Mouse (Mus musculus): ENCODE measurements around the gene Comp. TPM values are rescaled to one million over a fixed set of nuclear protein-coding genes. Genes with fewer than 3 reads are reported as not detected.

Gene Comp
- polyA plus RNA-seq, 1 experiment from 2014 or later = 40.8 TPM

- WGBS = 73% methylated on average over 2 of the region's 2 CpGs
- Histone ChIP-seq H3K27me3 (no peaks in the 10 kb centered on the region), H3K4me2 (replicated peaks) (no peak overlapping the region), H3K9me3 (no peaks in the 10 kb centered on the region), H3K36me3 (no peaks in the 10 kb centered on the region), H3K4me1 (peaks cover 31% of the 10 kb centered on the region), H3K4me3 (no peak overlapping the region), H3K27ac (no peak overlapping the region), H3K9ac (no peak overlapping the region)
- no peak for ATAC-seq (ENCODE audit: low FRiP score, low read depth)
Observed at GRCm38 (mm10) chr8:70422722-70423121, 49.4 kb downstream of the Comp start.

DNA sequence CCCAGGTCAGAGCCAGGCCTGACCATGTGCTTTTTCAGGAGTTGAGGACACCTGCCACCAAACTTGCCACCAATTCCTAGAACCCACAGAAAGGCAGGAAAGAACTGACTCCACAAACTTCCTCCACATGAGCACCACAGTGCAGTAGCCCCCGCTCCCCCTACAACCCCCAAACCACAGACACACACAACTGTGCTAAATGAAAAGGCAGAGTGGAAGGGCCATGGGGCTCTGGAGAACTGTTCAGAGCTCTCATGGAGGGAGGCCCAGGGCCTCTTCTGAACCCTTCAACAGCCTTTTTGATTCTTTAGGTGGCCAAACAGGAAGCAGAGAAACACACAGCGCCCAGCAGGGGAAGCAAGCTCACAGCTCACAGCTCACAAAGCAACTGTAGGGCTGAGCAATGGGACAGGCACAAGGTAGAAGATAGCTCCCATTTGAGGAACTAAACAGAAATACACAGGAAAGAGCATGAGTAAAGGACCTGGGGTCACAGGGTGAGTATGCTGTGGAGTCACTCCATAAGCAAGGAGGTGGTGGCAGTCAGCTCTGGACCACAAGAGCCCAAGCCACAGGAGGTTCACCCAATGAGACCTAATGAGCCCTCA is 53.0 kb downstream of the Comp start:
- H3K9ac ChIP-seq = no peak overlapping the region
- H3K27ac ChIP-seq = no peak overlapping the region
- H3K4me3 ChIP-seq = no peak overlapping the region
- H3K4me1 ChIP-seq = no peaks in the 10 kb centered on the region
- WGBS = 83% methylated on average over 2 of the region's 2 CpGs
- peaks cover 4% of the 10 kb centered on the region; the same call in 1 of the 2 replicates for H3K36me3 ChIP-seq
- H3K9me3 ChIP-seq = no peaks in the 10 kb centered on the region
- H3K27me3 ChIP-seq = no peaks in the 10 kb centered on the region
- no peak overlapping the region for H3K4me2 ChIP-seq (replicated peaks)
- no peak for ATAC-seq (ENCODE audit: low FRiP score, low read depth)

DNA sequence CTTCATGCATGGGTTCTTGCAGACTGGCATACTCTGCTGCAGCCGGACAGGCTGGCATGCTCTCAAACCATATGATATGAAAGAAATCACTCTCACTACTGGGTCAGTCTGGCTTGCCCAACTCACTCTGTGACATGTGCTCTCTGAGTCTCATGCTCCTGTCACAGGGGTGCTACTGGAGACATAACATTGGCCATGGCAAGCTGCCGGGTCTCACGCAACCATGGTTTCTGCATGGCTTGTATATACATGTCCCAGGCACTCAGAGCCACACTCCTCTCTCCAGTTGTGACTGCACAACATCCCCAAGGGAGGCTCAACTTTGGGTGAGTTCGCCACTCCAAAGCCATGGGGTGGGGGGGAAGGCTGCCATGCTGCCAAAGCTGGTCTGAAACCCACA is 57.9 kb downstream of the Comp start:
- Histone ChIP-seq H3K4me1 (no peaks in the 10 kb centered on the region), H3K9me3 (no peaks in the 10 kb centered on the region), H3K27me3 (no peaks in the 10 kb centered on the region), H3K4me2 (replicated peaks) (no peak overlapping the region), H3K4me3 (no peak overlapping the region), H3K27ac (no peak overlapping the region), H3K9ac (no peak overlapping the region), H3K36me3 (peaks cover 4% of the 10 kb centered on the region; the same call in 1 of the 2 replicates)
- 96% methylated on average over 4 of the region's 4 CpGs for WGBS
- no peak for ATAC-seq (ENCODE audit: low FRiP score, low read depth)

Other genes with a start within 250 kb of the Comp start
- gene Nr2c2ap, start 242.2 kb upstream of the Comp start, polyA plus RNA-seq (2015; fragmentation: Nextera tagmentation; extraction: Ambion mirVana) = 25.1 and 26.0 TPM in 2 replicates
- gene Rfxank, start 234.4 kb upstream of the Comp start, polyA plus RNA-seq (2015; fragmentation: Nextera tagmentation; extraction: Ambion mirVana) = 23.8 and 26.0 TPM in 2 replicates
- 51.0 and 56.0 TPM in 2 replicates for gene Borcs8, start 234.1 kb upstream of the Comp start, polyA plus RNA-seq (2015; fragmentation: Nextera tagmentation; extraction: Ambion mirVana)
- gene Mef2b, start 233.8 kb upstream of the Comp start, polyA plus RNA-seq (2015; fragmentation: Nextera tagmentation; extraction: Ambion mirVana) = 0.38 TPM in 2 replicates
- gene Tmem161a, start 201.2 kb upstream of the Comp start, polyA plus RNA-seq (2015; fragmentation: Nextera tagmentation; extraction: Ambion mirVana) = 66.5 and 70.6 TPM in 2 replicates
- gene Slc25a42, start 161.3 kb upstream of the Comp start, polyA plus RNA-seq (2015; fragmentation: Nextera tagmentation; extraction: Ambion mirVana) = 4.0 and 4.6 TPM in 2 replicates
- 37.0 and 40.5 TPM in 2 replicates for gene Sugp2, start 139.3 kb upstream of the Comp start, polyA plus RNA-seq (2015; fragmentation: Nextera tagmentation; extraction: Ambion mirVana)
- 25.5 and 26.2 TPM in 2 replicates for gene Armc6, start 139.1 kb upstream of the Comp start, polyA plus RNA-seq (2015; fragmentation: Nextera tagmentation; extraction: Ambion mirVana)
- gene Homer3, start 90.7 kb upstream of the Comp start, polyA plus RNA-seq (2015; fragmentation: Nextera tagmentation; extraction: Ambion mirVana) = 57.9 and 58.1 TPM in 2 replicates
- 55.8 and 60.9 TPM in 2 replicates for gene Ddx49, start 71.1 kb upstream of the Comp start, polyA plus RNA-seq (2015; fragmentation: Nextera tagmentation; extraction: Ambion mirVana)
- 340 and 345 TPM in 2 replicates for gene Cope, start 71.0 kb upstream of the Comp start, polyA plus RNA-seq (2015; fragmentation: Nextera tagmentation; extraction: Ambion mirVana)
- 10.0 and 10.2 TPM in 2 replicates for gene Cers1, start 57.8 kb upstream of the Comp start, polyA plus RNA-seq (2015; fragmentation: Nextera tagmentation; extraction: Ambion mirVana)
- 0.78 and 2.7 TPM in 2 replicates for gene Gdf1, start 43.7 kb upstream of the Comp start, polyA plus RNA-seq (2015; fragmentation: Nextera tagmentation; extraction: Ambion mirVana)
- 18.7 and 19.5 TPM in 2 replicates for gene Upf1, start 20.3 kb upstream of the Comp start, polyA plus RNA-seq (2015; fragmentation: Nextera tagmentation; extraction: Ambion mirVana)
- gene Crtc1, start 66.0 kb downstream of the Comp start, polyA plus RNA-seq (2015; fragmentation: Nextera tagmentation; extraction: Ambion mirVana) = 26.7 and 29.9 TPM in 2 replicates
- 29.0 and 30.3 TPM in 2 replicates for gene Klhl26, start 103.4 kb downstream of the Comp start, polyA plus RNA-seq (2015; fragmentation: Nextera tagmentation; extraction: Ambion mirVana)
- gene Tmem59l, start 113.8 kb downstream of the Comp start, polyA plus RNA-seq (2015; fragmentation: Nextera tagmentation; extraction: Ambion mirVana) = 24.2 and 26.6 TPM in 2 replicates
- 83.3 and 85.0 TPM in 2 replicates for gene Crlf1, start 119.6 kb downstream of the Comp start, polyA plus RNA-seq (2015; fragmentation: Nextera tagmentation; extraction: Ambion mirVana)
- 139 and 148 TPM in 2 replicates for gene Rex1bd, start 133.2 kb downstream of the Comp start, polyA plus RNA-seq (2015; fragmentation: Nextera tagmentation; extraction: Ambion mirVana)
- gene Uba52, start 137.2 kb downstream of the Comp start, polyA plus RNA-seq (2015; fragmentation: Nextera tagmentation; extraction: Ambion mirVana) = 856 and 861 TPM in 2 replicates
- gene Fkbp8, start 154.2 kb downstream of the Comp start, polyA plus RNA-seq (2015; fragmentation: Nextera tagmentation; extraction: Ambion mirVana) = 284 and 290 TPM in 2 replicates
- 49.3 and 53.4 TPM in 2 replicates for gene Kxd1, start 154.4 kb downstream of the Comp start, polyA plus RNA-seq (2015; fragmentation: Nextera tagmentation; extraction: Ambion mirVana)
- 20.9 and 21.4 TPM in 2 replicates for gene Ell, start 165.9 kb downstream of the Comp start, polyA plus RNA-seq (2015; fragmentation: Nextera tagmentation; extraction: Ambion mirVana)
- 162 and 165 TPM in 2 replicates for gene Isyna1, start 220.8 kb downstream of the Comp start, polyA plus RNA-seq (2015; fragmentation: Nextera tagmentation; extraction: Ambion mirVana)
- 115 and 131 TPM in 2 replicates for gene Ssbp4, start 235.3 kb downstream of the Comp start, polyA plus RNA-seq (2015; fragmentation: Nextera tagmentation; extraction: Ambion mirVana)
- gene Lrrc25, start 242.6 kb downstream of the Comp start, polyA plus RNA-seq (2015; fragmentation: Nextera tagmentation; extraction: Ambion mirVana) = 1.9 and 2.3 TPM in 2 replicates

Measured in limb, embryonic 13.5 days (tissue).